Mouse (Mus musculus) liver, embryonic 15.5 days (tissue): ENCODE data around the gene Itprip. TPM values are rescaled to one million over a fixed set of nuclear protein-coding genes. Genes with fewer than 3 reads are reported as not detected.
A peak's percentile ranks its signal among the peaks of the same experiment; 100 is the strongest.

Source experiments
- ATAC-seq: fragments of 200-750 bp; cut with Nextera tagmentation; 2 replicates; pipeline ENCODE4 v1.8.0; 2017; ENCODE audit warnings: moderate number of reproducible peaks, mild to moderate bottlenecking, moderate library complexity; ENCODE audit not compliant: insufficient read depth
- H3K27ac ChIP-seq: fragments of 300-500 bp; sonication (generic); replicated peaks from 2 replicates; pipeline ENCODE4 v1.5.1; 2015; ENCODE audit warnings: mild to moderate bottlenecking, inconsistent platforms
- H3K27me3 ChIP-seq: fragments of 300-500 bp; sonication (generic); 2 replicates; pipeline ENCODE4 v1.6.1; 2015; ENCODE audit warnings: mild to moderate bottlenecking, inconsistent platforms
- H3K36me3 ChIP-seq: fragments of 300-500 bp; sonication (generic); replicated peaks from 2 replicates; pipeline ENCODE4 v1.6.1; 2015; ENCODE audit warnings: moderate library complexity, mild to moderate bottlenecking, inconsistent platforms
- H3K4me1 ChIP-seq: fragments of 300-500 bp; sonication (generic); replicated peaks from 2 replicates; pipeline ENCODE4 v1.6.1; 2015; ENCODE audit warnings: inconsistent platforms
- H3K4me2 ChIP-seq: fragments of 300-500 bp; sonication (generic); 2 replicates; pipeline ENCODE4 v1.6.1; 2015; ENCODE audit warnings: moderate library complexity, mild to moderate bottlenecking, inconsistent platforms
- H3K4me3 ChIP-seq: fragments of 300-500 bp; sonication (generic); replicated peaks from 2 replicates; pipeline ENCODE4 v1.5.1; 2015; ENCODE audit warnings: mild to moderate bottlenecking, inconsistent platforms
- H3K9ac ChIP-seq: fragments of 300-500 bp; sonication (generic); 2 replicates; pipeline ENCODE4 v1.6.1; 2015; ENCODE audit warnings: moderate library complexity, mild to moderate bottlenecking, inconsistent platforms
- H3K9me3 ChIP-seq: fragments of 300-500 bp; sonication (generic); replicated peaks from 2 replicates; pipeline ENCODE4 v1.6.1; 2016; ENCODE audit warnings: inconsistent platforms
- WGBS: fragments of 180-500 bp; shearing (Covaris S2); methylation state at CpG from one replicate; pipeline ENCODE4 v1.1.7; 2015; ENCODE audit warnings: mixed read lengths; ENCODE audit not compliant: insufficient replicate concordance; 5-methylcytosine and 5-hydroxymethylcytosine counted together
- polyA plus RNA-seq: library from polyadenylated mRNA; unstranded; fragments of >200 nt; fragmentation: Nextera tagmentation; extraction: Ambion mirVana; gene quantifications from 2 replicates; pipeline ENCODE4 v1.2.1, GENCODE M21; 2015

Itprip gene
- polyA plus RNA-seq, 1 experiment from 2014 or later: 4.1 TPM

- peaks cover 62% of the 10 kb centered on the region for H3K4me1 ChIP-seq
- no peak overlapping the region for H3K4me2 ChIP-seq
- H3K9me3 ChIP-seq: no peaks in the 10 kb centered on the region
- H3K27me3 ChIP-seq: no peaks in the 10 kb centered on the region
- 76% methylated on average over 10 of the region's 10 CpGs for WGBS
- no peak overlapping the region for H3K4me3 ChIP-seq
- H3K36me3 ChIP-seq: peaks cover 23% of the 10 kb centered on the region; the same call in 1 of the 2 replicates
- no peak overlapping the region for H3K27ac ChIP-seq
- no peak overlapping the region for H3K9ac ChIP-seq
- no peak for ATAC-seq
These were observed 18.5 kb downstream of the Itprip start for GRCm38 (mm10) chr19:47900558-47900957.

- Histone ChIP-seq H3K36me3 (peaks cover 27% of the 10 kb centered on the region; the same call in 1 of the 2 replicates), H3K27me3 (no peaks in the 10 kb centered on the region), H3K4me2 (no peak overlapping the region), H3K9ac (no peak overlapping the region), H3K27ac (no peak overlapping the region), H3K9me3 (no peaks in the 10 kb centered on the region), H3K4me3 (no peak overlapping the region), H3K4me1 (peaks cover 57% of the 10 kb centered on the region)
- 43% methylated on average over 6 of the region's 6 CpGs for WGBS
- no peak for ATAC-seq
These were observed 19.1 kb downstream of the Itprip start for GRCm38 (mm10) chr19:47900012-47900411.

- 0 out of 2 replicates have a peak overlapping the region, but pooled peaks have one; percentile 25 for H3K4me2 ChIP-seq
- H3K36me3 ChIP-seq: peaks cover 27% of the 10 kb centered on the region; the same call in 1 of the 2 replicates
- H3K27me3 ChIP-seq: no peaks in the 10 kb centered on the region
- H3K9me3 ChIP-seq: no peaks in the 10 kb centered on the region
- H3K9ac ChIP-seq: no peak overlapping the region
- H3K27ac ChIP-seq: peak overlapping the region; percentile 52
- WGBS: 25% methylated on average over 8 of the region's 8 CpGs
- H3K4me1 ChIP-seq: peaks cover 54% of the 10 kb centered on the region
- ATAC-seq: peak; percentile 86
- no peak overlapping the region for H3K4me3 ChIP-seq
These were observed 20.5 kb downstream of the Itprip start for GRCm38 (mm10) chr19:47898472-47899079.

GRCm38 (mm10) chr19:47893092-47893491 lies 26.0 kb downstream of the Itprip start:
- no peak overlapping the region for H3K27ac ChIP-seq
- ATAC-seq: no peak
- H3K4me1 ChIP-seq: peaks cover 10% of the 10 kb centered on the region
- no peak overlapping the region for H3K9ac ChIP-seq
- peaks cover 27% of the 10 kb centered on the region; the same call in 1 of the 2 replicates for H3K36me3 ChIP-seq
- no peaks in the 10 kb centered on the region for H3K9me3 ChIP-seq
- no peaks in the 10 kb centered on the region for H3K27me3 ChIP-seq
- 75% methylated on average over 6 of the region's 6 CpGs for WGBS
- no peak overlapping the region for H3K4me2 ChIP-seq
- no peak overlapping the region for H3K4me3 ChIP-seq

- Histone ChIP-seq H3K27ac (no peak overlapping the region), H3K9ac (no peak overlapping the region), H3K4me3 (no peak overlapping the region), H3K27me3 (no peaks in the 10 kb centered on the region), H3K9me3 (no peaks in the 10 kb centered on the region), H3K36me3 (peaks cover 16% of the 10 kb centered on the region; the same call in 1 of the 2 replicates), H3K4me2 (no peak overlapping the region), H3K4me1 (no peaks in the 10 kb centered on the region; the same call in 1 of the 2 replicates)
- 73% methylated on average over 11 of the region's 11 CpGs for WGBS
- no peak for ATAC-seq
These were observed 27.4 kb downstream of the Itprip start for GRCm38 (mm10) chr19:47891562-47892312.

- Histone ChIP-seq H3K9me3 (no peaks in the 10 kb centered on the region), H3K9ac (no peak overlapping the region), H3K4me1 (no peaks in the 10 kb centered on the region; the same call in 1 of the 2 replicates), H3K27ac (peak overlapping the region; percentile 38; the same call in 1 of the 2 replicates), H3K27me3 (no peaks in the 10 kb centered on the region), H3K36me3 (peaks cover 5% of the 10 kb centered on the region; the same call in 1 of the 2 replicates), H3K4me2 (peak overlapping the region; percentile 2; the same call in 1 of the 2 replicates), H3K4me3 (no peak overlapping the region)
- no peak for ATAC-seq
- 32% methylated on average over 10 of the region's 10 CpGs for WGBS
These were observed 28.5 kb downstream of the Itprip start for GRCm38 (mm10) chr19:47890489-47891130.

- no peak for ATAC-seq
- 74% methylated on average over 8 of the region's 8 CpGs for WGBS
- Histone ChIP-seq H3K27ac (no peak overlapping the region), H3K4me3 (no peak overlapping the region), H3K36me3 (no peaks in the 10 kb centered on the region), H3K4me1 (no peaks in the 10 kb centered on the region; the same call in 1 of the 2 replicates), H3K4me2 (no peak overlapping the region), H3K27me3 (no peaks in the 10 kb centered on the region), H3K9ac (no peak overlapping the region), H3K9me3 (no peaks in the 10 kb centered on the region)
These were observed 31.1 kb downstream of the Itprip start for GRCm38 (mm10) chr19:47888037-47888436.

GRCm38 (mm10) chr19:47887417-47887816 lies 31.7 kb downstream of the Itprip start:
- H3K9ac ChIP-seq: no peak overlapping the region
- H3K27ac ChIP-seq: no peak overlapping the region
- ATAC-seq: no peak
- no peaks in the 10 kb centered on the region for H3K27me3 ChIP-seq
- H3K9me3 ChIP-seq: no peaks in the 10 kb centered on the region
- no peak overlapping the region for H3K4me3 ChIP-seq
- H3K4me1 ChIP-seq: no peaks in the 10 kb centered on the region; the same call in 1 of the 2 replicates
- H3K4me2 ChIP-seq: no peak overlapping the region
- H3K36me3 ChIP-seq: no peaks in the 10 kb centered on the region
- 75% methylated on average over 10 of the region's 10 CpGs for WGBS

GRCm38 (mm10) chr19:47886617-47887016 lies 32.5 kb downstream of the Itprip start:
- ATAC-seq: 0 out of 2 replicates have a peak, but pooled peaks have one; percentile 19
- H3K4me1 ChIP-seq: no peaks in the 10 kb centered on the region; the same call in 1 of the 2 replicates
- H3K4me3 ChIP-seq: no peak overlapping the region
- 57% methylated on average over 7 of the region's 7 CpGs for WGBS
- H3K27me3 ChIP-seq: peaks cover 4% of the 10 kb centered on the region; the same call in 1 of the 2 replicates
- H3K4me2 ChIP-seq: no peak overlapping the region
- H3K36me3 ChIP-seq: no peaks in the 10 kb centered on the region
- no peak overlapping the region for H3K27ac ChIP-seq
- no peaks in the 10 kb centered on the region for H3K9me3 ChIP-seq
- no peak overlapping the region for H3K9ac ChIP-seq

GRCm38 (mm10) chr19:47885886-47886285 lies 33.2 kb downstream of the Itprip start:
- no peak overlapping the region for H3K27ac ChIP-seq
- WGBS: 34% methylated on average over 11 of the region's 11 CpGs

More at GRCm38 (mm10) chr19:47885886-47886285, 33.2 kb downstream of the Itprip start:
- Histone ChIP-seq H3K9ac (no peak overlapping the region), H3K4me3 (no peak overlapping the region), H3K27me3 (peaks cover 4% of the 10 kb centered on the region; the same call in 1 of the 2 replicates), H3K36me3 (no peaks in the 10 kb centered on the region), H3K4me1 (no peaks in the 10 kb centered on the region), H3K4me2 (no peak overlapping the region), H3K9me3 (no peaks in the 10 kb centered on the region)
- no peak for ATAC-seq
